Mouse (Mus musculus) stomach, embryonic 14.5 days (tissue): Measurements from ENCODE around the gene Dscam. TPM values are rescaled to one million over a fixed set of nuclear protein-coding genes. Genes with fewer than 3 reads are reported as not detected.

Source experiments
- ATAC-seq: fragments of 200-750 bp; cut with Nextera tagmentation; 2 replicates; pipeline ENCODE4 v1.8.0; 2017; ENCODE audit warnings: low read depth, moderate TSS enrichment; ENCODE audit not compliant: insufficient number of reproducible peaks, insufficient read depth, low FRiP score
- H3K27ac ChIP-seq: fragments of 300-500 bp; sonication (generic); 2 replicates; pipeline ENCODE4 v1.5.1; 2014; ENCODE audit warnings: mild to moderate bottlenecking, low read length, moderate library complexity, mixed read lengths
- H3K27me3 ChIP-seq: fragments of 300-500 bp; sonication (generic); 2 replicates; pipeline ENCODE4 v1.6.1; 2014; ENCODE audit warnings: low read length, control low read depth, mixed read lengths; ENCODE audit not compliant: control insufficient read depth, insufficient read depth
- H3K36me3 ChIP-seq: fragments of 300-500 bp; sonication (generic); 2 replicates; pipeline ENCODE4 v1.6.1; 2014; ENCODE audit warnings: mild to moderate bottlenecking, control low read depth, low read length, moderate library complexity, mixed read lengths; ENCODE audit not compliant: control insufficient read depth, insufficient read depth
- H3K4me1 ChIP-seq: fragments of 300-500 bp; sonication (generic); 2 replicates; pipeline ENCODE4 v1.6.1; 2014; ENCODE audit warnings: low read length, control low read depth, mixed read lengths; ENCODE audit not compliant: control insufficient read depth, insufficient read depth
- H3K4me2 ChIP-seq: fragments of 300-500 bp; sonication (generic); replicated peaks from 2 replicates; pipeline ENCODE4 v1.6.1; 2014; ENCODE audit warnings: low read depth, low read length, control low read depth
- H3K4me3 ChIP-seq: fragments of 300-500 bp; sonication (generic); 2 replicates; pipeline ENCODE4 v1.5.1; 2014; ENCODE audit warnings: low read depth, low read length, control low read depth
- H3K9ac ChIP-seq: fragments of 300-500 bp; sonication (generic); replicated peaks from 2 replicates; pipeline ENCODE4 v1.6.1; 2014; ENCODE audit warnings: low read depth, mild to moderate bottlenecking, control low read depth, low read length, moderate library complexity, mixed read lengths
- H3K9me3 ChIP-seq: fragments of 300-500 bp; sonication (generic); 2 replicates; pipeline ENCODE4 v1.6.1; 2016; ENCODE audit warnings: low read depth, low read length, control low read depth; ENCODE audit not compliant: control insufficient read depth
- WGBS: fragments of 180-500 bp; shearing (Covaris S2); extraction: QIAGEN DNeasy Blood & Tissue Kit; methylation state at CpG from one replicate; pipeline ENCODE4 v1.1.7; 2014; 5-methylcytosine and 5-hydroxymethylcytosine counted together
- polyA plus RNA-seq: library from polyadenylated mRNA; unstranded; fragments of >200 nt; fragmentation: Nextera tagmentation; extraction: Ambion mirVana; gene quantifications from 2 replicates; pipeline ENCODE4 v1.2.1, GENCODE M21; 2014

The Dscam gene
- polyA plus RNA-seq, 1 experiment from 2014 or later: 0.30 TPM

DNA sequence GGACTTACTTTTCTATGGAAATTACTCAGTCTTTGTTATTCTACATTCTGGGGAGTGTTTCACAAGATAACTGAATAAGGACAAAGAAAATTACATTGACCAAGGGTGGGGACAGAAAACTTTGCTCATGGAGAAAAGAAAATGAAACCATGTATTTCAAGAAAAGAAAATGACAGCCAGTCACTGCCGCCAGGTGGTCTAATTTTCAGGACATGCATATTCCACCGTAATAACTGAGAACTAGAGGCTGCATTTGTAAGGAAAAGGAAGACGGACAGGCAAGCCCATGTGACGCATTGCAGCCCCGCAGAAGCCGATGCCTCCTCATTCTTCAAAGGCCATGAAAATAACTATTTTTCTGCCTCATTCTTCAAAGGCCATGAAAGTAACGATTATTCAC, 197.3 kb downstream of the Dscam start:
- Histone ChIP-seq H3K4me2 (no peak overlapping the region), H3K4me1 (no peaks in the 10 kb centered on the region), H3K27me3 (no peaks in the 10 kb centered on the region), H3K36me3 (no peaks in the 10 kb centered on the region), H3K9me3 (no peaks in the 10 kb centered on the region), H3K4me3 (no peak overlapping the region), H3K9ac (no peak overlapping the region), H3K27ac (no peak overlapping the region)
- no peak for ATAC-seq
- 71% methylated on average over 7 of the region's 7 CpGs for WGBS

GRCm38 (mm10) chr16:96971768-96972167, 198.8 kb downstream of the Dscam start:
- ATAC-seq: no peak
- Histone ChIP-seq H3K4me3 (no peak overlapping the region), H3K4me1 (no peaks in the 10 kb centered on the region), H3K27me3 (no peaks in the 10 kb centered on the region), H3K27ac (no peak overlapping the region), H3K36me3 (no peaks in the 10 kb centered on the region), H3K9ac (no peak overlapping the region), H3K9me3 (no peaks in the 10 kb centered on the region), H3K4me2 (no peak overlapping the region)
- WGBS: 73% methylated on average over 4 of the region's 4 CpGs

GRCm38 (mm10) chr16:96970412-96970811, 200.1 kb downstream of the Dscam start:
- 79% methylated on average over 2 of the region's 2 CpGs for WGBS

GRCm38 (mm10) chr16:96969643-96970042, 200.9 kb downstream of the Dscam start:
- H3K36me3 ChIP-seq: no peaks in the 10 kb centered on the region
- H3K27me3 ChIP-seq: no peaks in the 10 kb centered on the region
- ATAC-seq: no peak
- no peak overlapping the region for H3K9ac ChIP-seq
- 84% methylated on average over 2 of the region's 2 CpGs for WGBS
- no peaks in the 10 kb centered on the region for H3K9me3 ChIP-seq
- H3K4me2 ChIP-seq: no peak overlapping the region
- H3K4me1 ChIP-seq: no peaks in the 10 kb centered on the region
- no peak overlapping the region for H3K27ac ChIP-seq
- no peak overlapping the region for H3K4me3 ChIP-seq

More at GRCm38 (mm10) chr16:96970412-96970811, 200.1 kb downstream of the Dscam start:
- Histone ChIP-seq H3K36me3 (no peaks in the 10 kb centered on the region), H3K9me3 (no peaks in the 10 kb centered on the region), H3K27ac (no peak overlapping the region), H3K4me1 (no peaks in the 10 kb centered on the region), H3K27me3 (no peaks in the 10 kb centered on the region), H3K9ac (no peak overlapping the region), H3K4me3 (no peak overlapping the region), H3K4me2 (no peak overlapping the region)
- ATAC-seq: no peak

DNA sequence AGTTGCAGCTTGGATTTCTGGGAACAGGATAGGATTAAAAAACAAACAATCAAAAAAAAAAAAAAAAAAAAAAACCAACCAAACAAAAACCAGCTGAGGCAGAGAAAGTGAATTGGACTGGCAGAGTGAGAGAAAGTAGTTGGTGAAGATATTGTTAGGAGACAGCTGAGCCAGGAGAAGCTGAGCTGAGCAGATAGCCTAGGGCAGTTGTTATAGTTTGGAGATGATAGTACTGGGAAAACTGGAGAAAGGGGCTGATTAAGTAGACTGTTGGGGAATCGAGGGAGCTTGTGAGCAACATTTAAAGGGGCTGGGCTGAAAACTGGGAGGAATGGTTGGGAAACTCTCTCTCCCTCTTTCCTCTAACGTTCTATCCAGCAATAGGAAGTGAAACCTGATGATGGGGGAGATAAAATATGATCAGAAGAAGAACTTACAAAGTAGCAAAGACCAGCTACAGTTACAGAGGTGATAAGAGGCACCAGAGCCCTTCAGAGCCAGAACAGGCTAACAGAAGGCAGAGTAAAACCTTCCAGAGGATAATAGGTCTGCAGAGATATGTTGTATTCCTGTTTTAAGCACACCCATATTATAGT, 201.6 kb downstream of the Dscam start:
- no peaks in the 10 kb centered on the region for H3K36me3 ChIP-seq
- no peak overlapping the region for H3K4me2 ChIP-seq
- H3K4me3 ChIP-seq: no peak overlapping the region
- H3K9me3 ChIP-seq: no peaks in the 10 kb centered on the region
- H3K9ac ChIP-seq: no peak overlapping the region
- no peak for ATAC-seq
- H3K27ac ChIP-seq: no peak overlapping the region
- no peaks in the 10 kb centered on the region for H3K4me1 ChIP-seq
- 68% methylated on average over 2 of the region's 2 CpGs for WGBS
- no peaks in the 10 kb centered on the region for H3K27me3 ChIP-seq

DNA sequence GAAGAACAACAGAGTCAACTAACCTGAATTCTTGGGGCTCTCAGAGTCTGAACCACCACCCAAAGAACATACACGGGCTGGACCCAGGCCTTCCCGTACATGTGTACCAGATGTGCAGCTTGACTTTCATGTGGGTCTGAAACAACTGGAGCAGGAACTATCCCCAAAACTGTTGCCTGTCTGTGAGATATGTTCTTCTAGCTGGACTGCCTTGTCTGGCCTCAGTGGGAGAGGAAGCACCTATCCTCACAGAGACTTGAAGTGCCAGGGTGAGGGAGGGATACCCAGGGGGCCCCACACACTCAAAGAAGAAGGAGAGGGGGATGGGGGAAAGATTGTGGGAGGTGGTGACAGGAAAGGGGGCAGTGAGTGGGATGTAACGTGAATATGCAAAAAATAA, 210.9 kb downstream of the Dscam start:
- no peaks in the 10 kb centered on the region for H3K9me3 ChIP-seq
- H3K27ac ChIP-seq: no peak overlapping the region
- no peak for ATAC-seq
- no peaks in the 10 kb centered on the region for H3K27me3 ChIP-seq
- no peaks in the 10 kb centered on the region for H3K4me1 ChIP-seq
- H3K9ac ChIP-seq: no peak overlapping the region
- H3K4me2 ChIP-seq: no peak overlapping the region
- WGBS: 81% methylated on average over 3 of the region's 3 CpGs
- H3K36me3 ChIP-seq: no peaks in the 10 kb centered on the region
- no peak overlapping the region for H3K4me3 ChIP-seq

GRCm38 (mm10) chr16:96945468-96946302, 224.9 kb downstream of the Dscam start:
- ATAC-seq: no peak
- H3K4me2 ChIP-seq: no peak overlapping the region
- WGBS: 60% methylated on average over 11 of the region's 11 CpGs
- no peaks in the 10 kb centered on the region for H3K4me1 ChIP-seq
- no peaks in the 10 kb centered on the region for H3K36me3 ChIP-seq
- H3K27ac ChIP-seq: no peak overlapping the region
- H3K9me3 ChIP-seq: no peaks in the 10 kb centered on the region
- H3K27me3 ChIP-seq: no peaks in the 10 kb centered on the region
- H3K4me3 ChIP-seq: no peak overlapping the region
- H3K9ac ChIP-seq: no peak overlapping the region

DNA sequence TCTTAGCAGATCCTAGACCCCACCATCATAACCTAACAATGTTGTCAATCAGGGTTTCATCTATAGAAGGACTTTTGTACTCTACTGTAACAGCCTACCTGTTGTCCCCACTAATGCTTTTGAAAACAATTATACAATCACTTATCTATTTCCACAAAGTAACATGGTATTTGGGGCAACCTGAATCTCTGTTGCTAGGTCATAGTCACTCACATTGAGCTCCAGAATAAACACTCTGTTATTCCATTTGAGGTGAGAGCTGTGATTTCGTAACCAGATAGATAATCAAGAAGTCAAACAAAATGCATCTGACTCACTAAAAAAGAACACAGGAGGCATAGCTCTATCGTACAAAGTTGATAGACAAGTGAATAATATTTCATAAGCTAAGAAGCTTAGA, 226.9 kb downstream of the Dscam start:
- Histone ChIP-seq H3K4me3 (no peak overlapping the region), H3K27me3 (no peaks in the 10 kb centered on the region), H3K9ac (no peak overlapping the region), H3K27ac (no peak overlapping the region), H3K4me1 (no peaks in the 10 kb centered on the region), H3K4me2 (no peak overlapping the region), H3K9me3 (no peaks in the 10 kb centered on the region), H3K36me3 (no peaks in the 10 kb centered on the region)
- no peak for ATAC-seq
- WGBS: 89% methylated on average over 2 of the region's 2 CpGs
